Mouse (Mus musculus): ENCODE results near the gene Camsap3. TPM values are rescaled to one million over a fixed set of nuclear protein-coding genes. Genes with fewer than 3 reads are reported as not detected.
A peak's percentile ranks its signal among the peaks of the same experiment; 100 is the strongest.

The Camsap3 gene
- polyA plus RNA-seq, 1 experiment from 2014 or later: 2.4 TPM

DNA sequence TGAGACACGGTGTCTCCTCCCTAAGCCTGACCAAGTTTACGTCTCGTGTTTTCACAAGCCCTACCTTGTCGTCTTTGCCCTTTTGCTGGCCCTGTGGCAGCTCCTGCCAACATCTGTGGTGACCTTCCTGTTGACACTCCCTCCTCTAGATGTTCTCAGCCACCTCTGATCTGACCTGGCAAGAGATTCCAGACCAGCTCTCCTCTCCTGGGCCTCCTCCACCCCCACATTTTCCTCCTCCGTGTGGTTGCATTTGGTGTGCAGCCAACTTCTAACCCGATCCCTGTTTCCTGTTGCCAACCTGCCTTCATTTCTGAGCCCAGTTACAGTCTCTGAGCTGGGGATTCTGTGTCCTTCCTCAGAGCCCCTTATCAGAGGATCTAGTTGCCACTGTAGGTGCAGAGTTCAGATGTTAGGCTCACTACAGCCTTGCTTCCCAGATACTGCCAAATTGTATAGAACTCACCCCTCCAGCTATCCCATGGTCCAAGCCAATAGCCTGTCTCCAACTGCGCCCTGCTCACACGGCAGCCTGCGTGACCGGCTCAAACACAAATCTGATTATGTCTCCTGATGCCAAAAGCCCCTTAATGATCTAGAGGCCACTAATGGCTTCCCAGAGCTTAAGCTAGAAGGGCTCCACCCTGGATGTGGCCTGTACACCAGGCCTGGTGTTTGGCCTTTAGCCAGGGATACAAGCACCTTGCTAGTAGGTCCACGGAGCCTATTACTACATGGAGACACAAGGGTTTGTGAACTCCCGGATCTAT lies 22.1 kb downstream of the Camsap3 start:
- peaks cover 53% of the 10 kb centered on the region for H3K36me3 ChIP-seq (replicated peaks; ENCODE audit: insufficient read depth, low read length)
- H3K4me2 ChIP-seq (ENCODE audit: low read depth, low read length): no peak overlapping the region
- no peak overlapping the region for H3K4me3 ChIP-seq (ENCODE audit: low read depth, low read length)
- H3K9ac ChIP-seq (replicated peaks): no peak overlapping the region
- no peaks in the 10 kb centered on the region for H3K27me3 ChIP-seq (ENCODE audit: insufficient read depth, low read length)
- H3K4me1 ChIP-seq (ENCODE audit: insufficient read depth): no peaks in the 10 kb centered on the region
- peak overlapping the region; percentile 34 for H3K27ac ChIP-seq (ENCODE audit: low read depth)
- DNase-seq (no peak), ATAC-seq (peak; percentile 11; the same call in 1 of the 2 replicates)
- TF ChIP-seq CTCF (IDR thresholded peaks at IDR 0.05; ENCODE audit: low read depth) (no peak), EP300 (IDR thresholded peaks at IDR 0.05; ENCODE audit: low read depth) (no peak)
- H3K9me3 ChIP-seq (ENCODE audit: low read length): no peaks in the 10 kb centered on the region
- 79% methylated on average over 12 of the region's 12 CpGs for WGBS (ENCODE audit: insufficient replicate concordance)

DNA sequence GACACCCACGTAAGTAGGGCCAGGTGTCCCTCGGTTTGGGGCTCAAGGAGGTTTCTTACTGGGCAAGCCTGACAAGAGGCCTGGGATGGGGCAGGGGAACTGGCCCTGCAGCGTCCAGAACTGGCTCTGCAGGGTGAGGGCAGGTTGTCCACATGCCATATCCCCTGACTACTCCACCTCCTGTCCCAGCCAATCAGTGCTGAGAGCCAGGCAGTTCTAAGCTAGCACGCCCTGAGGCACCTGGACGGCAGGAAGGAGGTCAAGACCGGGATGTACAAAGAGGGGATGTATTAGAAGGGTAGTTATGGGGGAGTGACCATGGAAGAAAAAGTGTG lies 22.7 kb downstream of the Camsap3 start:
- H3K9me3 ChIP-seq (ENCODE audit: low read length): no peaks in the 10 kb centered on the region
- H3K9ac ChIP-seq (replicated peaks): no peak overlapping the region
- H3K36me3 ChIP-seq (replicated peaks; ENCODE audit: insufficient read depth, low read length): peaks cover 59% of the 10 kb centered on the region
- DNase-seq (no peak), ATAC-seq (peak; percentile 57)
- no peak overlapping the region; the same call in 1 of the 2 replicates for H3K27ac ChIP-seq (ENCODE audit: low read depth)
- 85% methylated on average over 6 of the region's 6 CpGs for WGBS (ENCODE audit: insufficient replicate concordance)
- TF ChIP-seq CTCF (IDR thresholded peaks at IDR 0.05; ENCODE audit: low read depth) (no peak), EP300 (IDR thresholded peaks at IDR 0.05; ENCODE audit: low read depth) (no peak)
- no peak overlapping the region for H3K4me3 ChIP-seq (ENCODE audit: low read depth, low read length)
- no peaks in the 10 kb centered on the region for H3K27me3 ChIP-seq (ENCODE audit: insufficient read depth, low read length)
- no peak overlapping the region for H3K4me2 ChIP-seq (ENCODE audit: low read depth, low read length)
- no peaks in the 10 kb centered on the region for H3K4me1 ChIP-seq (ENCODE audit: insufficient read depth)

DNA sequence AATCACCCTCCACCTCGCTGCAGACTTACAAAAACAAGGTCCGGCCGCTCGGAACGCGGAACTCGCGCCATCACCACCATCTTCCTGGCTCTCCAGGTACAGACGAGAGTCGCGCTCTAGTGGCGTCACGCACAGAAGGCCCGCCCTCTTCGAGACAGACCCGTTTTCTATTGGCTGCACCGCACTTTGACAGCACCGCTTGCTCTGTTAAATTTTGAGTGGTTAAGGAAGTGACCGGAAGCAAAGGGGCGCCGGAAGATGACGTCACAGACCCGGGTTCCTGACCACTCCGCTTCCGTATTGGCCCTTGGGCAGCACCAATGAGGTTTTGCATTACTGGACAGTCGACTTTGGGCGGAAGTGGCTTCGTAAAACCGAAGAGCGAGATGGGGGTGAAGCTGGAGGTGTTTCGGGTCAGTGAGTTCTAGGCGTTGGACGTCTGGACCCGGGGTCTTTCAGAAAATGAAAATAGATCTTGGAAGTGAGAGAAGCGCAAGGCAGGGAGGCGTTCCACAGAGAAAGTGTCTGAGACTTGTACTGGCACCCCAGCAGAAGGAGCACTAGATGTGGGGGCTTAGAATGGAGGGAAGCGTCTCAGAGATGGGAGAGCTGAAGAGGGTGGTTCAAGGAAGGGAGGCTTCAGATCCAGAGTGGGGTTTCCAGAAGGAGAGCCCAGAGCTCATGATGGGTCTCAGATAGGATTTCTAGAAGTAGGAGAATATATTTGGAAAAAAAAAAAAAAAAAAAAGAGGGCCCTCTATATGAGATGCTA lies 34.3 kb downstream of the Camsap3 start, which contains the start of the genes Xab2 and Pet100:
TSS of gene Xab2 (minus strand) at position 118 of the 772 bp plus-strand sequence.
TSS of gene Pet100 (plus strand) at position 350 of the 772 bp plus-strand sequence.
- Histone ChIP-seq H3K27me3 (ENCODE audit: insufficient read depth, low read length) (no peaks in the 10 kb centered on the region), H3K36me3 (replicated peaks; ENCODE audit: insufficient read depth, low read length) (peaks cover 22% of the 10 kb centered on the region), H3K4me3 (ENCODE audit: low read depth, low read length) (peak within 1 kb of the TSS; percentile 75), H3K9me3 (ENCODE audit: low read length) (no peaks in the 10 kb centered on the region), H3K4me2 (ENCODE audit: low read depth, low read length) (peak within 1 kb of the TSS; percentile 77), H3K27ac (ENCODE audit: low read depth) (no peak within 1 kb of the TSS; the same call in none of the 2 replicates), H3K9ac (replicated peaks) (peak within 1 kb of the TSS; percentile 74), H3K4me1 (ENCODE audit: insufficient read depth) (peaks cover 19% of the 10 kb centered on the region)
- DNase-seq: peak; percentile 100
- peak; percentile 98 for ATAC-seq
- TF ChIP-seq EP300 (IDR thresholded peaks at IDR 0.05; ENCODE audit: low read depth) (peak; percentile 73; the same call in 1 of the 2 replicates), CTCF (IDR thresholded peaks at IDR 0.05; ENCODE audit: low read depth) (no peak)
- WGBS (ENCODE audit: insufficient replicate concordance): under 1% methylated on average over 37 of the region's 37 CpGs

DNA sequence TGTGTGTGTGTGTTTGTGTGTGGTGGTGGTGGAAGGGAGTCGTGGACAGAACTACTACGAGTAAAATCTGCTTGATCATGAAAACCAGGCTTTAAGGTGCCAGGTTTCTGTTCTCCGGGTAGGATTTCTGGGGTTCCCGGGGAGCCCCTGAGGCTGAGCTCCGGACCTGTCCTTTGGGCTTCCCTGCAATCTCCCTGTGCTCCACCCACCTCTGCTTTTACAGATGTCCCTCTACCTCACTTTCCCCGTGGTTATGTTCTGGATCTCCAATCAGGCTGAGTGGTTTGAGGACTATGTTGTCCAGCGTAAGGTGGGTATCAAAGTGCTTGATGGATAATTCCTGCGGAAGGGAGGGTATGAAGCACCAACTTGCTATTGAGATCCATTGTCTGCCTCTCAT lies 35.0 kb downstream of the Camsap3 start:
- Histone ChIP-seq H3K4me1 (ENCODE audit: insufficient read depth) (peaks cover 19% of the 10 kb centered on the region), H3K27ac (ENCODE audit: low read depth) (no peak overlapping the region), H3K9ac (replicated peaks) (peak overlapping the region; percentile 68; the same call in 1 of the 2 replicates), H3K27me3 (ENCODE audit: insufficient read depth, low read length) (no peaks in the 10 kb centered on the region), H3K36me3 (replicated peaks; ENCODE audit: insufficient read depth, low read length) (peaks cover 16% of the 10 kb centered on the region), H3K9me3 (ENCODE audit: low read length) (no peaks in the 10 kb centered on the region), H3K4me3 (ENCODE audit: low read depth, low read length) (peak overlapping the region; percentile 75), H3K4me2 (ENCODE audit: low read depth, low read length) (peak overlapping the region; percentile 74)
- TF ChIP-seq EP300 (IDR thresholded peaks at IDR 0.05; ENCODE audit: low read depth): no peak
- TF ChIP-seq CTCF (IDR thresholded peaks at IDR 0.05; ENCODE audit: low read depth): no peak
- ATAC-seq (no peak), DNase-seq (no peak)
- 62% methylated on average over 8 of the region's 8 CpGs for WGBS (ENCODE audit: insufficient replicate concordance)

DNA sequence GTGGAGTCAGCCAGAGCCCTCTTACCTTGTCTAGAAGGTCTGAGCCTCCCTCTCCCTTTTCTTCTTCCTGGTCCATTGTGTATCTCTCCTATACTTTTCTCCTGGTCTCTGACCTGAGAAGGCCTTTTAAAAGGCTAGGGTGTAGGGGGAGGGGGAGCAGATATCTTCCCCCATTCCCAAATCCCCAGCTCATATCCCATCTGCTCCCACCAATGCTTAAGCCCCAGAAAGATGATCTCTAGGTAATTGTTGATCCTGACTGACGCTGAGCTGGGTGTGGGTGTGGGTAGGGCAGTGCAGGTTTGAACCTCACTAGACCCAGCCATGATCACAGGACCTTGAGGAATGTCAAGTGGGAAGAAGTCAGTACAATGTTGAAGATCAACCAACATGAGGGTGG lies 38.4 kb downstream of the Camsap3 start, which contains the start of gene Pcp2:
TSS of gene Pcp2 (minus strand) at position 101 of the 400 bp plus-strand sequence.
- H3K27ac ChIP-seq (ENCODE audit: low read depth): no peak within 1 kb of the TSS
- peaks cover 4% of the 10 kb centered on the region; the same call in 1 of the 2 replicates for H3K36me3 ChIP-seq (replicated peaks; ENCODE audit: insufficient read depth, low read length)
- no peaks in the 10 kb centered on the region for H3K9me3 ChIP-seq (ENCODE audit: low read length)
- ATAC-seq (no peak), DNase-seq (no peak)
- H3K4me3 ChIP-seq (ENCODE audit: low read depth, low read length): no peak within 1 kb of the TSS
- H3K4me2 ChIP-seq (ENCODE audit: low read depth, low read length): no peak within 1 kb of the TSS
- TF ChIP-seq CTCF (IDR thresholded peaks at IDR 0.05; ENCODE audit: low read depth) (no peak), EP300 (IDR thresholded peaks at IDR 0.05; ENCODE audit: low read depth) (no peak)
- 72% methylated on average over 1 of the region's 1 CpGs for WGBS (ENCODE audit: insufficient replicate concordance)
- H3K27me3 ChIP-seq (ENCODE audit: insufficient read depth, low read length): no peaks in the 10 kb centered on the region
- peaks cover 9% of the 10 kb centered on the region for H3K4me1 ChIP-seq (ENCODE audit: insufficient read depth)
- no peak within 1 kb of the TSS for H3K9ac ChIP-seq (replicated peaks)

DNA sequence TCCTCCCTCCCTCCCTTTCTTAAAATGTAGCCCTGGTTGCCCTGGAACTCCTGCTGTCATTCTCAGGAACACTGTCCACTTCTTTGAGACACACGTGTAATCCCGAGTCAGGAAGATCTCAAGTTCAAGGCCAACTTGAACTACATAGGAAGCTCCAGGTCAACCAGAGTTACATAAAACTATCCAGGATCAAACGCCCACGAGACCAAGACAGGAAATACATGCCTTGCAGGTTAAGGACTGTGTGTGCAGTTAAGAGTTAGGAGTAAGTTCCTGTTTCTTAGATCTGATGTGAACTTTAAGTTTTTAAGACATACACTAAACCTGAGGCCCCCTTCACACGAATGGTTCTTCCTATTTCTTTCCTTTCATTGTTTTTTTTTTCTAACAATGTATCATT lies 39.9 kb downstream of the Camsap3 start:
- ATAC-seq (no peak), DNase-seq (no peak)
- H3K4me2 ChIP-seq (ENCODE audit: low read depth, low read length): no peak overlapping the region
- 22% methylated on average over 5 of the region's 5 CpGs for WGBS (ENCODE audit: insufficient replicate concordance)
- peaks cover 4% of the 10 kb centered on the region; the same call in 1 of the 2 replicates for H3K36me3 ChIP-seq (replicated peaks; ENCODE audit: insufficient read depth, low read length)
- no peaks in the 10 kb centered on the region for H3K27me3 ChIP-seq (ENCODE audit: insufficient read depth, low read length)
- no peaks in the 10 kb centered on the region for H3K9me3 ChIP-seq (ENCODE audit: low read length)
- no peak overlapping the region for H3K27ac ChIP-seq (ENCODE audit: low read depth)
- no peak overlapping the region for H3K9ac ChIP-seq (replicated peaks)
- peaks cover 17% of the 10 kb centered on the region for H3K4me1 ChIP-seq (ENCODE audit: insufficient read depth)
- TF ChIP-seq CTCF (IDR thresholded peaks at IDR 0.05; ENCODE audit: low read depth) (no peak), EP300 (IDR thresholded peaks at IDR 0.05; ENCODE audit: low read depth) (no peak)
- H3K4me3 ChIP-seq (ENCODE audit: low read depth, low read length): no peak overlapping the region

Data from liver, postnatal 0 days (tissue).